Mouse (Mus musculus) urinary bladder, postnatal 36 days (tissue): ENCODE data around the gene Gm11042.

Source experiments
- DNase-seq, 2 experiments: peaks; one replicate each; pipeline ENCODE4 v3.0.0; 2022; ENCODE audit warnings: low spot score in 2 of 2, mixed read lengths in 1 of 2

Gm11042 gene

GRCm38 (mm10) chr12:74284685-74285054, 31.5 kb downstream of the Gm11042 start:
- no peak for DNase-seq

GRCm38 (mm10) chr12:74284020-74284684, 32.0 kb downstream of the Gm11042 start:
- peak; percentile 27 to 62 for DNase-seq

GRCm38 (mm10) chr12:74282846-74283245, 33.3 kb downstream of the Gm11042 start:
- no peak for DNase-seq

- no peak for DNase-seq
Observed at GRCm38 (mm10) chr12:74281403-74281802, 34.8 kb downstream of the Gm11042 start.

GRCm38 (mm10) chr12:74277265-74277664, 38.9 kb downstream of the Gm11042 start:
- DNase-seq = no peak

- DNase-seq = no peak
Observed at GRCm38 (mm10) chr12:74272545-74272944, 43.6 kb downstream of the Gm11042 start.

GRCm38 (mm10) chr12:74268644-74269285, 47.4 kb downstream of the Gm11042 start:
- no peak for DNase-seq

- no peak for DNase-seq
Observed at GRCm38 (mm10) chr12:74267049-74267448, 49.1 kb downstream of the Gm11042 start.
